Mouse (Mus musculus) thymus, adult 18-20 months (tissue): ENCODE measurements at regions not wholly inside any gene's neighbourhood (a gene's known extent, or its start where the extent isn't known, plus 50 kb on each side); places are given as distances from the start of the nearest gene placed in this dataset.
"Not testable (repeated sequence)": the region's sequence is repeated elsewhere in the genome, so short reads cannot be mapped to it uniquely, and the experiment has no call there.

ENCODE experiments used
- DNase-seq, 2 experiments: peaks; one replicate each; pipeline ENCODE4 v3.0.0; 2022; ENCODE audit warnings: mixed read lengths in 2 of 2

DNA sequence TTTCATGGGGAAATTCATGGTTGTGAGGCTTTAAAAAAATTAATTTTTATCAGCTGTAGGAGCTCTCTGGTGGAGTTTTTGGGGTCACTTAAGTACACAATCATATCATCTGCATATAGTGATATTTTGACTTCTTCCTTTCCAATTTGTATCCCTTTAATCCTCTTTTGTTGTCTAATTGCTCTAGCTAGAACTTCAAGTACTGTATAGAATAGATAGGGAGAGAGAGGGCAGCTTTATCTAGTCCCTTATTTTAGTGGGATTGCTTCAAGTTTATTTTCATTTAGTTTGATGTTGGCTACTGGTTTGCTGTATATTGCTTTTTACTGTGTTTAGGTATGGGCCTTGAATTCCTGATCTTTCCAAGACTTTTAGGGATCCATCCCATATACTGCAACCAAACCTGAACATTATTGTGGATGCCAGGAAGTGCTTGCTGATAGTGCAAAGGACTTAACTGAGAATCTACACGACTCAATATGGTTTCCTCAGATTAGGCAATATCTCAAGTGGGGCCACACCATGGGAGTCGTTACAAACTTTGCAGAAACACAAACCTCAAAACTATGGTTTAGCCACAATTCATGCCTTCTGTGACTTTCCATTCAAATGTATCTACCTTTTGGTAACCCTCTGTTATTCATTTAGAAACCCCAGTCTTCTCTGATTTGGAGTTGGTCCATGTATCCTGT, 878.4 kb upstream of the Olfr1507 start:
- not testable (repeated sequence) for DNase-seq

DNA sequence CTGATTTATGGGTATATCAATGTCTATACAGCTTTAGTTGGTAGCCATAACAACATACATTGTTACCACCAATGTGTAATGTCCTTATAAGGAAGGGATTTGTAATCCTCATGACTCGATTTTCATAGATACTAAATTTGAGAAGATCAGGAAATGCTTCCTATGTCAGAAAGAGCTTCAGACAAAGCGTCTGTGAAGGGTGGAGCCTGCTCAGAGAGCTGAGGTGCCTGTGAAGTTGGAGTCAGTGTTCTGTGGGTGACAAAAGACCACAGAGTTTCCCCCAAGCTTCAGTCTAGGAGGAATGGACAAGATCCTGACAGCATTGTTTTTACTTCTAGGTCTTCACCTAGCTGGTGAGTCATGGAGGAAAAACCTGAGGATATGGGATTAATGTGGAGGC, 874.2 kb upstream of the Olfr1507 start:
- no peak for DNase-seq

DNA sequence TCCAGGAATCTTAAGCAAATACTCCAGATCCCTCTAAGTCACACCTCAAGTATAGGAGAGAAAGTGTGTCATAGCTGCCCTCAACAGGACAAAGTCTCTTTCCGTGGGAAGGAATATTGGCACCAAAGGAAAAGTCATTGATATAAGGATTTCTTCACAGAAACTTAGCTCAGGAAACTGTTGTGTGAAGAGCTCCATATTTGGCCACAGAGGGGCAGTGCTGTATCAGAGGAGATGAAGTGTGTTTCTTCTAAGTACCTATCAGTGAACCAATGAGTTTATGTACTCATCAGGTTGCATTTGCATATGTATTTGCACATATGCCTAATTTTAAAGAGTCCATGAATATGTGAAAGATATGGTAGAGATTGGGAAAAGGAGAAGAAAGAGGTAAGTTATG, 871.9 kb upstream of the Olfr1507 start:
- DNase-seq = not testable (repeated sequence)

DNA sequence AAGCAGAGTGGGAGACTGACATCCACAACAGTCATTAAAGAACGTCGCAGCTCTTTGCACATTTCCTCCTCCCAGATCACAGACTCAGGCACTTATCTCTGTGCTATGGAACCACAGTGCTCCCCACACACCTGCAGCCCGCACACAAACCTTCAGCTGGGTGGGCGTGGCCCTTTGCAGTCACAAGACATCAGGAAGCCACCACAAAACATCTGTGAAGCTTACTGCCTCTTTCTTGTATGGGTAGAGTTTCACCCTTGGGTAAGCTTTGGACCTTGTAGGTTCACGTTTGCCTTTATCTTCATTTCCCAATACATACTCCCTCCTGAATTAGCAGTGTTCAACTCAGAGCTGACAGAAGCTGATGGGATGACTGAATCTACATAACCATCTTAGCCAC, 868.4 kb upstream of the Olfr1507 start:
- DNase-seq = peak; percentile 73 to 82

DNA sequence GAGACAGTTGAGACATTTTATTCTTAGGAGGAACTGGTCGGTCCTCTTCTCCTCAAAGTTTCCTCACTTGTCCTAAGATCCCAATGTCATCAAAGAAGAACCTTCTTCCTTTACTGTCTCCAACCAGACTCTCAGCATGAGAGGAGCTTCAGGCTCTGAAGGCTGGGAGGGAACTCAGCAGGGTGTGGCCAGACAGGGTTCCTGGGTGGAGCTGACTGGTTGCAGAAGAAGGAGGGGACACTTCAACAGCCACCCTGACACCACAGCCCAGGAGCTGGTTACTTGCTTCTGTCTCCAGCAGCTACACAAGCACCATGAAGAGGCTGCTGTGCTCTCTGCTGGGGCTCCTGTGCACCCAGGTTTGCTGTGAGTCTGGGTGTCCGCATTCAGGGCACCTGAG, 866.5 kb upstream of the Olfr1507 start:
- DNase-seq = peak in 1 of 2 experiments; percentile 33

DNA sequence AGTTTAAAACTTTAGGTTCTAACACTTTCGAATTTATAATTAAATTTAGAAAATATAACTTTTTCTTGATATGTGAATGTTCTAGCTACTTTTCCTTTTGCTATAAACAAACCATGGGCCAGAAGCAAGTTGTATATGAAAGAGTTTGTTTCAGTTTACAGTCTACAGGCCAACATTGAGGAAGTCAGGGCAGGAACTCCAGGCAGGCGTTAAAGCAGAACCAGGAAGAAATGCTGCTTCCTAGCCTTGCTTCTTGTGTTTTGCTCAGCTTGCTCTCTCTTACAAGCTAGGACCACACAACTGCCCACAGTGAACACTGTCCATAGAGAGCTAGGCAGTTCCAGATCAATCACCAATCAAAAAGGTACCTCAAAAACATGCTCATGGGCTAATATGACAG, 861.9 kb upstream of the Olfr1507 start:
- DNase-seq = not testable (repeated sequence)

DNA sequence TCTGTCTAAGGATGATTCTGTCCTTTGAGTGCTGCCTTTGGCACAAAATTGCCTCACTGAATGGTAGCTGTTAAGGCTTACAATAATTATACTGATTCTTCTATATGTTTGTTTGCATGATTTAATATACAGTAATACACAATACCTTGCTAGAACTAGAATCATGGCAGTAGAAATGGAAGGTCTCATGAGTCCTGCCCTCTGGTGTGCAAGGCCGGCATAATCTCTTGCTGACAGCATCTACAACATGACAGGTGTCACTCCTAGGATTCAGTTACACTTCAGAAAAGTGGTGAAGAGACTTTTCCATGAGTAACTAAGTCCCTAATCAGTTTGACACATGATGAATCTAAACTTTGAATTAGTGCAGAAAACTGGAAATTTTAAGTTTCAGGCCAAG, 861.2 kb upstream of the Olfr1507 start:
- DNase-seq = not testable (repeated sequence)

DNA sequence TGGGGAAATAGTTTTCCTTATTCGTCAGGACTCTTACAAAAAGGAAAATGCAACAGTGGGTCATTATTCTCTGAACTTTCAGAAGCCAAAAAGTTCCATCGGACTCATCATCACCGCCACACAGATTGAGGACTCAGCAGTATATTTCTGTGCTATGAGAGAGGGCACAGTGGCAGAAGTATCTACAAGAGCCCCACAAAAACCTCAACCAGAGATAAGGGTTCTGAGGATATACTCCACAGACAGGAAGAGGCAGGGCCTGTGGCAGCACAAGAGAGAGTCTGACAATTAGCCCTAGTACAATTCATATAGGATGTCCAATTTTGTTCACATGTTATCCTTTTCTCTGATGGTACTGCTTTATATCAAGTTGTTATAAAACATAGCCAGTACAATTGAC, 855.9 kb upstream of the Olfr1507 start:
- DNase-seq = not testable (repeated sequence)

DNA sequence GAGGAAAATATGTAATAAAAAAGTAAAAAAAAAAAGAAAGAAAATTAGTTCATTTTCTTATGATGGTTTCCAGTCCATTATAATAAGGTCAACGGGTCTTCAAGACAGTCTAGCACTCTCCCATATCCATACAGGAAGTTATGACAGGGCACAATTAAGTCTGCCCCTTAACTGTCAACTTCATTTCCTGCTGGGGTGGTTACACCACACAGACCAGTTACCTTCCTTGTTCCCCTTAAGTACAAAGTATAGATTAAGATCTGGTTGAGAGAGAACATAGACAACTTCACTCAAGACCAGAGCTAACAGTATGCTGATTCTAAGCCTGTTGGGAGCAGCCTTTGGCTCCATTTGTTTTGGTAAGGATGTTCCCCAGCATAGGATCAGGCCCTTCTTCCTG, 855.2 kb upstream of the Olfr1507 start:
- not testable (repeated sequence) for DNase-seq

DNA sequence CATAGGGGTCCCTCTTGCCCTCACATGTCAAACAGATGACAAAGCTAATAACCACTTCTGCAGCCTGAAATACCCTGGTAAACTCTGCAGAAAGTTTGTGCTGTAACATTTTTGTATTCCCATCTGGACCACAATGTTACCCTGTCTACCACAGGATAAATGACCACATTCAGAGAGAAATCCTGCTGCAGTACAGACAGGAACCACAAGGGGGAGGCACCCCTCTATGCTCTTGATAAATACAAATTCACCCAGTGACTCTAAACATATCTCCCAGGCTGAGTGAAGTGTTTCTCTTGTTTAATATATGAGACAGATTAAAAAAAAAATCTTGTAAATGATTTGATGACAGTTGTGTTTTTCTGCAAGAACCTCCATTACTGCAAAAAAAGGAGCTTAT, 853.6 kb upstream of the Olfr1507 start:
- peak in 1 of 2 experiments; percentile 25 for DNase-seq

DNA sequence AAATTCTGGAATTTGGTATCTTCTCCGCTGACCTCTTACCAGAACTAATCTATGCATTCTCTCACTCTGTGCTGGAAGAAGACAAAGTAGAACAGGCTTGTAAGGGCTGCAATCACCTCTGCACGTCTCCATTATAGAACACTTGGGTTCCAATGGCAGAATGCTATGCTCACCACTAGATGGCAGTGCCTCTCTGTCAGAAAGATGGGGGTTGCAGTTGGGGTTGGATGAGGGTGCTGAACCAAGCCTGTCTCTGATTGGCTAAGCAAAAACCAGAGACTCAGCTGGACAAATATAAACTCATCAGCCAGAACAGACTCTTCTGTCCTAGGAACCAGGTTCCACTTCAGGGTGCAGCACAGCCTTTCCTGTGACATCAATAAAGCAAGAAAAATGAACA, 850.0 kb upstream of the Olfr1507 start:
- DNase-seq = peak; percentile 16 to 31

DNA sequence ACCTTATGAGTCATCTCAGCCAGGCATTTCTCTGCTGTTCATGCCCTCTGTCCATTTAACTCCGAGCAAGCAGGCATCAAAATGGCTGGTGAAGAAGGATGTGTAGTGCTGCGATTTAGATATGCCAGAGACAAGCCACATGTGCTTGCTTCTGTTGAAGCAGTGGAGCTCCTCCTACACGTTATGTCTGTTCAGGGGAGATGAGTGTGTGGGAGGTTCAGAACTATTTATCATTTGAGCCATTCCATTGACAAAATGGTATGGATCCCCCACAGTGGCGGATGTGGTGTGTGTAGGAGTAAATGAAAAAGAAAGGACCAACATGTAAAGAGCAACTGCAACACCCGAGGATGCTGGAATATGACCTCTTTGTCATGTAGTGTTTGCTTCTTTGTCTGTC, 848.3 kb upstream of the Olfr1507 start:
- DNase-seq = not testable (repeated sequence)

DNA sequence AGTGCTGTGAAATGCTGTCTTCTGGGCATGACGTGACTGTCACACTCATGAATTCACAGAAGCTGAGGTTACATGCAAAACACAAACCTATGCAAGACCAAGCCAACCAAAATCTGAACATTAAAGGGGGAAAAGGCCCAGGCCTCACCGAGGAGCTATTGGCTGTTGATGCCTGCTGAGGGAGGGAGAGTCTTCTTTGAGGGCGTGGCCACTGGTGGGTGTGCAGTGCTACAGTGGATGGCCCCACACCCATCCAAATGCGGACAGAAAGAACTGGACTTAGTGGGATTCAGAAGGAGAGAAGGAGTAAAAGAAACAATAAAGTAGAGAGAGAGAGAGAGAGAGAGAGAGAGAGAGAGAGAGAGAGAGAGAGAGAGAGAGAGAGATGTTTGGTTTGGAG, 843.6 kb upstream of the Olfr1507 start:
- DNase-seq = not testable (repeated sequence)

DNA sequence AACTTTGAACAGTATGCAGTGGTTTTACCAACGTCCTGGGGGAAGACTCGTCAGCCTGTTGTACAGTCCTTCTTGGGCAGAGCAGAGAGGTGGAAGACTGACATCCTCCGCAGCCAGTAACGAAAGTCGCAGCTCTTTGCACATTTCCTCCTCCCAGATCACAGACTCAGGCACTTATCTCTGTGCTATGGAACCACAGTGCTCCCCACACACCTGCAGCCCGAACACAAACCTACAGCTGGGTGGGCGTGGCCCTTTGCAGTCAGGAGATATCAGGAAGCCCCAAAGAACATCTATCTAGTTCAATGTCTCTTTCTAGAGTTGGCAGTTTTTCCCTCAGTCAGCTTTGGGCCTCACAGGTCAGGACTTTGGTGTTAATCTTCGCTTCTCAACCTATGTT, 841.9 kb upstream of the Olfr1507 start:
- DNase-seq = peak; percentile 7 to 51

DNA sequence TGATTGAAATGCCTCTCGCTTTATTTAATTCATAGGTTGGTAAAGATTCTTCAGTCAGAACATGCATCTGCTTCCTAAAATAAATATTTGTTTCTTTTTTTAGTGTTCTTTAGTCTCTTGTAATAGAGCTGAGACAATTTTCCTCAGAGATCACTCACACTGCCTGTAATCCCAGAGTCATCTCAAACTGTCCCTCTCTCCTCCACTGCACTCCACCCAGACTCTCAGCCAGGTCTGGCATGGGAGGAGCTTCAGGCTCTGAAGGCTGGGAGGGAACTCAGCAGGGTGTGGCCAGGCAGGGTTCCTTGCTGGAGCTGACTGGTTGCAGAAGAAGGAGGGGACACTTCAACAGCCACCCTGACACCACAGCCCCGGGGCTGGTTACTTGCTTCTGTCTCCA, 841.2 kb upstream of the Olfr1507 start:
- not testable (repeated sequence) for DNase-seq

DNA sequence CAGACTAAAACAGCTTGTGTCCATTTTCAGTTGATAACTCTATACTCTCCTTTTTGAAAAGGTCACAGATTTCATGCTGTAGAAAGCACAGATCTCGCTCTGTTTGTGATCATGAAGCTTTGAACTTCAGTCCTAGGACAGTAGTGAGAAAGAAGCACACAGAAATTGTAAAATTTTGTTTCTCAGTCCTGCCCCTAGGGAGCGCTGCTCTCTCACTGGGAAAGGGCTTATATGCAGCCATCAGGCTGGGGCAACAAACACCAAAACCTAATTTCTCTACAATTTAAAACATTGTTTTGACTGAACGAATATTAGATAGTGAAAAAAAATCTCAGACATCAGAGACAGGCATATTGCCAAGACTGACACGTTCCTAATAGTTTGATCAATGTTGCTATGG, 838.9 kb upstream of the Olfr1507 start:
- DNase-seq = not testable (repeated sequence)

DNA sequence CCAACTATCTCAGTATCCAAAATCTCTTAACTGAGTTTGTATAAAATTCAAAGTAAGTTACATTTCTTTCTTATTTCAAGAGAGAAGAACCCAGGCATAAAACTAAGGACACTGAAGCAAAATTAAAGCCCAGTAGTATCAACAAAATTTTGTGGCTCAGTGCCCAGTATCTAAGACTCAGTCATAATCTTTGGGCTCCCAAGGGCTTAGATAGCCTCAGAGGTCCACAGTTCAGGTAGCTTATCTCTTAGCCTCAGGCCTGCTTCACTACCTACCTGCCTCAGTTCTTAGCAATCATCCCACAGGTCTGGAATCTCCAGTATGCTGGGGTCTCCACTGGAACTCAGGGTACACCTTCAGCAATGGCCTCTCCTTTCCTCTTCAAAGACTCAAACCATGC, 835.6 kb upstream of the Olfr1507 start:
- DNase-seq = not testable (repeated sequence)

DNA sequence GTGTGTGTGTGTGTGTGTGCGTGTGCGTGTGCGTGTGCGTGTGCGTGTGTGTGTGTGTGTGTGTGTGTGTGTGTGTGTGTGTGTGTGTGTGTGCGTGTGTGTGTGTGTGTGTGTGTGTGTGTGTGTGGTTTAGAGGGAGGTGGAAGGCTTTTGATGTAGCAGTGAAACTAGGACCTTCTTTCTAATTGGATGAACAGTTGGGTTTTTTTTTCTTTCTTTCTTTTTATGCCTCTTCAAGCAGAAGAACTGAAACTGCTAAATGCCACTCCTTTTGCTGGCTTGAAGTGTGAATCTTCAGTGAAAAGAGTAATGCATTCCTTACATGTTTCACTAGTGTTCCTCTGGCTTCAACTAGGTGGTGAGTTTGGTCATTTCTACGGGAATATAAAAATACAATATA, 828.8 kb upstream of the Olfr1507 start:
- DNase-seq = not testable (repeated sequence)

DNA sequence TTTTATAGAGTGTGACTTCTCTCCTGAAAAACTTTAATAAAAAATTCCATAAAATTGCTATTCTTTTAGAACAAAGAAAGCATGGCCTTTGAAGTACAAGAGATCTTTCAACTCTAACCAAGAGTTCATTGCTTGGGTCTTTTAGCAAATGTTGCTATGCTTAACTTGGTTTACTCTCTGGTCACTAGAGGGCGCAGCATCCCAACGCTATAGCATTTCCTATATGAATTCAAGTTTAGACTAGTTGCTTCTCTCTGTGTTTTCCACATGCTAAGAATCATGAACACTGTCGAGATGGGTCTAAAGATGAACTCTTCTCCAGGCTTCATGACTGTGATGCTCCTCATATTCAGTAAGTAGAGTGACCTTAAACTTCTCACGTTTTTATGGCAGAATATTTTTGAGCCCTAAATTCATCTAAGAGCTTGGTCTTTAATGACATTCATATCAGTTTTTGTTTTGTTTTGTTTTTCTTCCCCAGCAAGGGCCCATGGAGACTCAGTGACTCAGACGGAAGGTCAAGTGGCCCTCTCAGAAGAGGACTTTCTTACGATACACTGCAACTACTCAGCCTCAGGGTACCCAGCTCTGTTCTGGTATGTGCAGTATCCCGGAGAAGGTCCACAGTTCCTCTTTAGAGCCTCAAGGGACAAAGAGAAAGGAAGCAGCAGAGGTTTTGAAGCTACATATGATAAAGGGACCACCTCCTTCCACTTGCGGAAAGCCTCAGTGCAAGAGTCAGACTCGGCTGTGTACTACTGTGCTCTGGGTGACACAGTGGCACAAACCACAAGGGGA, 823.2 kb upstream of the Olfr1507 start:
- not testable (repeated sequence) for DNase-seq

DNA sequence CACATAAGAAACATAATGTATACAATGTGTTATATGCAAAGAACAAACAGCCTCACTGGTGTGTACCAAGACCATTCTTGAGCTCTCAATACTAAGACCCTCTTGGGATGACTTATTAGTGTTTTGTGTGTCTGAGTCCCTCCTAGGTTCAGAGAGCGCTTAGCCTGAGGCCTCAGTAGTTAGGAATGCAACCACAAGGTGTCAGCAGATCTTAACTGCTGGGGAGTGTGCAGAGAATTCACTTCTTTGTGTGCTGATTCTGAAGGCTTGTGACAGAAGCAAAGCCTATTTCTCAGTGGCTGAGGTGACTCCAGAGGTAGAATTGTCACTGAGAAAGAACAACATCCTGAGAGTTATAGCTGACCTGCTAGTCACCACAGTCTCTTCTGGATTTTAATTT, 816.9 kb upstream of the Olfr1507 start:
- peak; percentile 1 to 9 for DNase-seq

DNA sequence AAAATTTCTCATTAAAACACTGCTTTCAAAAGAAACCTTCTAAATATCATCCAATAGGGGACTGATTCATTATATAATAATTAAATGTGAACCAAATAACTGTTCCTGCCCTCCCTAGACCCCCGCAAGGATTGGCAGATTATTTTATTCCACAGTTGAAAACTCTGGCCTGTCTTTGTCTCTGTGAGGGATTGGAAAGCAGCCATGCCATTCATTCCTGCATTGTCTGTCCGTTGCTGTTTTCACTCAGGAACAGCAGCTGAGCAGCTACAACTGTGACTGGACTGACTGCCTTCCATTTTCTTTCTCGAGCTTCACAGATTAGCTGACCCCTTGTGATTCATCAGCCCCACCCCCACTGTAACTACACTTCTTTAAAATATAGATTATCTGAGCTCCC, 807.6 kb upstream of the Olfr1507 start:
- not testable (repeated sequence) for DNase-seq

DNA sequence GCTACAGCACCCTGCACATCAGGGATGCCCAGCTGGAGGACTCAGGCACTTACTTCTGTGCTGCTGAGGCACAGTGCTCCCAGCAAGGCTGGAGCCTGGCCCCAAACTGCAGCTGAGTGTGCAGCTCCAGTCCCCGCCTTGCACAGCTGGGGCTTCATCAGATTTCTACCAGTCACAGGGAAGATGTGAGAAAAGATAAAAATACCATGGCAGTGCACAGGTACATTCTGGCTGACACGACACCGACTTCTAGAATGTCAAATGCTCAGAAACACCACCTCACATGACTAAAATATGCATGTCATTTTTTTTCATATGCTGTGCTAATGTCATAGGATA, 806.9 kb upstream of the Olfr1507 start:
- not testable (repeated sequence) for DNase-seq

DNA sequence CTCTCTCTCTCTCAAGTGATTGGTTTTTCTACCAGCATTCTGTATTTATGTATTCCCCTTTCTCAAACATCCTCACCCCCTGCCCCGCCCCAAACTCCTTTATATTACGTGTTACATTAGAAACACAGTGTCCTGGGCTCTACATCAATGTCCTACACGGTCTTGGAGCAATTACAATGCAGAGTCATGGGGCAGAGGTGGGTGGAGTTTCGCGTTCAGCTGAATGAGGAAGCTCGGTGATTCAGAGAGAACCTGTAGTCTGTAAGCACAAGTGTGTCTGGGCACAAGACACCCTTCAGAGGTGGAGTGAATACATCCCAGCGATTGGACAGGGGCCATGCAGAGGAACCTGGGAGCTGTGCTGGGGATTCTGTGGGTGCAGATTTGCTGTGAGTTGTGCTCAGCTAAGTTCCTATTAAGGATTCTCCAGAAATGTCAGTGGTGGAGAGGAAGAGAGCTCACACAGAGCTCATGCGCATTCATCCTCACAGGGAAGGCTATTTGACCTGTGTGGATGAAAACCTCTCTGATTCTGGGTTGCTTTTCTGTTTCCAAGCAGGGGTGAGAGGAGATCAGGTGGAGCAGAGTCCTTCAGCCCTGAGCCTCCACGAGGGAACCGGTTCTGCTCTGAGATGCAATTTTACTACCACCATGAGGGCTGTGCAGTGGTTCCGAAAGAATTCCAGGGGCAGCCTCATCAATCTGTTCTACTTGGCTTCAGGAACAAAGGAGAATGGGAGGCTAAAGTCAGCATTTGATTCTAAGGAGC, 806.4 kb upstream of the Olfr1507 start:
- not testable (repeated sequence) for DNase-seq

DNA sequence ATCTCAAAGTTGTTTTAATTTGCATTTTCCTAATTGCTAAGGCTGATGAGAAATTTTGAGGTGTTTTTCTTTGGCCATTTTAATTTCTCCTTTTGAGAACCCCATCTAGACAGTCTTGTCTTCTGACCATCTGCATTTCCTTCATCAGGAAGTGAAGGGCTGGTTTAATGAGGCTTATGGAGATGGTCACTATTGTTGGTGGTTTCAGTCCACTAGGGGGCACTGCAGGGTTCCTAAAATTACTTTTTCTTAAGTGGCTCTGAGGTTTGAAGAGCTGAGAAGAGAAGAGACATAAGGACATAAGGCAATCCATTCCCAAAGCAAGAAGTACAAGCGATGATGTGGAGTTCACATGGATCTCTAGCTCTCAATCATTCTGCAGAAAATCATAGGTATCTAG, 805.6 kb upstream of the Olfr1507 start:
- DNase-seq = not testable (repeated sequence)
